Mouse (Mus musculus): ENCODE results near the gene Rassf2.

- no peak for TF ChIP-seq TAL1 (IDR thresholded peaks at IDR 0.05; ENCODE audit: low read length)
- TF ChIP-seq GATA1 (IDR thresholded peaks at IDR 0.05; ENCODE audit: low read length): no peak
These were observed 36.4 kb downstream of the Rassf2 start for GRCm38 (mm10) chr2:131993563-131994088.

Data from erythroblast, embryonic 14.5 days (primary cell).